Mouse (Mus musculus): Measurements from ENCODE around the gene Gpr55. TPM values are rescaled to one million over a fixed set of nuclear protein-coding genes. Genes with fewer than 3 reads are reported as not detected.
A peak's percentile ranks its signal among the peaks of the same experiment; 100 is the strongest.

Gene Gpr55
- total and polyA plus RNA-seq, 2 experiments from 2014 or later = 0.05 to 0.12 TPM

GRCm38 (mm10) chr1:85973468-85973877, 12.7 kb upstream of the Gpr55 start:
- DNase-seq (no peak), ATAC-seq (no peak)
- H3K27me3 ChIP-seq (ENCODE audit: insufficient read depth, low read length) = no peaks in the 10 kb centered on the region
- no peak for TF ChIP-seq CTCF (IDR thresholded peaks at IDR 0.05; ENCODE audit: low read depth)
- H3K9ac ChIP-seq = no peak overlapping the region
- no peak overlapping the region for H3K27ac ChIP-seq (ENCODE audit: low read depth, low read length)
- no peaks in the 10 kb centered on the region for H3K9me3 ChIP-seq (ENCODE audit: low read length)
- H3K4me1 ChIP-seq (ENCODE audit: insufficient read depth) = no peaks in the 10 kb centered on the region
- WGBS = 84% methylated on average over 2 of the region's 2 CpGs
- H3K4me2 ChIP-seq (ENCODE audit: low read depth) = no peak overlapping the region
- H3K36me3 ChIP-seq (ENCODE audit: insufficient read depth) = no peaks in the 10 kb centered on the region
- H3K4me3 ChIP-seq (ENCODE audit: low read depth, low read length) = no peak overlapping the region

GRCm38 (mm10) chr1:85972341-85972740, 11.5 kb upstream of the Gpr55 start:
- ATAC-seq (no peak), DNase-seq (no peak)
- Histone ChIP-seq H3K36me3 (ENCODE audit: insufficient read depth) (no peaks in the 10 kb centered on the region), H3K9me3 (ENCODE audit: low read length) (no peaks in the 10 kb centered on the region), H3K9ac (no peak overlapping the region), H3K4me3 (ENCODE audit: low read depth, low read length) (no peak overlapping the region), H3K27me3 (ENCODE audit: insufficient read depth, low read length) (no peaks in the 10 kb centered on the region), H3K4me1 (ENCODE audit: insufficient read depth) (no peaks in the 10 kb centered on the region), H3K4me2 (ENCODE audit: low read depth) (no peak overlapping the region), H3K27ac (ENCODE audit: low read depth, low read length) (no peak overlapping the region)
- 56% methylated on average over 3 of the region's 3 CpGs for WGBS
- no peak for TF ChIP-seq CTCF (IDR thresholded peaks at IDR 0.05; ENCODE audit: low read depth)

- DNase-seq = no peak
- no peaks in the 10 kb centered on the region for H3K27me3 ChIP-seq (ENCODE audit: insufficient read depth, low read length)
Observed at GRCm38 (mm10) chr1:85971070-85971469, 10.3 kb upstream of the Gpr55 start.

GRCm38 (mm10) chr1:85969519-85969918, 8.7 kb upstream of the Gpr55 start:
- no peak for TF ChIP-seq CTCF (IDR thresholded peaks at IDR 0.05; ENCODE audit: low read depth)
- DNase-seq = peak; percentile 70
- peak; percentile 82 for ATAC-seq
- no peak overlapping the region for H3K4me2 ChIP-seq (ENCODE audit: low read depth)
- H3K4me3 ChIP-seq (ENCODE audit: low read depth, low read length) = no peak overlapping the region
- 20% methylated on average over 1 of the region's 1 CpGs for WGBS
- H3K27ac ChIP-seq (ENCODE audit: low read depth, low read length) = peak overlapping the region; percentile 40; the same call in 1 of the 2 replicates
- H3K9me3 ChIP-seq (ENCODE audit: low read length) = no peaks in the 10 kb centered on the region
- H3K9ac ChIP-seq = no peak overlapping the region
- H3K36me3 ChIP-seq (ENCODE audit: insufficient read depth) = no peaks in the 10 kb centered on the region
- H3K4me1 ChIP-seq (ENCODE audit: insufficient read depth) = no peaks in the 10 kb centered on the region
- H3K27me3 ChIP-seq (ENCODE audit: insufficient read depth, low read length) = no peaks in the 10 kb centered on the region

More at GRCm38 (mm10) chr1:85971070-85971469, 10.3 kb upstream of the Gpr55 start:
- Histone ChIP-seq H3K9me3 (ENCODE audit: low read length) (no peaks in the 10 kb centered on the region), H3K4me3 (ENCODE audit: low read depth, low read length) (no peak overlapping the region), H3K27ac (ENCODE audit: low read depth, low read length) (no peak overlapping the region), H3K4me2 (ENCODE audit: low read depth) (no peak overlapping the region), H3K9ac (no peak overlapping the region), H3K4me1 (ENCODE audit: insufficient read depth) (no peaks in the 10 kb centered on the region), H3K36me3 (ENCODE audit: insufficient read depth) (no peaks in the 10 kb centered on the region)
- ATAC-seq = no peak
- no peak for TF ChIP-seq CTCF (IDR thresholded peaks at IDR 0.05; ENCODE audit: low read depth)
- 91% methylated on average over 3 of the region's 3 CpGs for WGBS

- no peak overlapping the region for H3K4me2 ChIP-seq (ENCODE audit: low read depth)
- WGBS = 63% methylated on average over 1 of the region's 1 CpGs
- DNase-seq = no peak
- H3K36me3 ChIP-seq (ENCODE audit: insufficient read depth) = no peaks in the 10 kb centered on the region
- H3K27ac ChIP-seq (ENCODE audit: low read depth, low read length) = peak overlapping the region; percentile 40; the same call in 1 of the 2 replicates
- H3K27me3 ChIP-seq (ENCODE audit: insufficient read depth, low read length) = no peaks in the 10 kb centered on the region
- peak; percentile 36 for ATAC-seq
- no peak overlapping the region for H3K4me3 ChIP-seq (ENCODE audit: low read depth, low read length)
- no peak overlapping the region for H3K9ac ChIP-seq
- H3K4me1 ChIP-seq (ENCODE audit: insufficient read depth) = no peaks in the 10 kb centered on the region
- TF ChIP-seq CTCF (IDR thresholded peaks at IDR 0.05; ENCODE audit: low read depth) = no peak
- no peaks in the 10 kb centered on the region for H3K9me3 ChIP-seq (ENCODE audit: low read length)
Observed at GRCm38 (mm10) chr1:85969081-85969480, 8.3 kb upstream of the Gpr55 start.

GRCm38 (mm10) chr1:85965856-85966255, 5.0 kb upstream of the Gpr55 start:
- no peaks in the 10 kb centered on the region for H3K4me1 ChIP-seq (ENCODE audit: insufficient read depth)
- DNase-seq = no peak
- no peaks in the 10 kb centered on the region for H3K9me3 ChIP-seq (ENCODE audit: low read length)
- TF ChIP-seq CTCF (IDR thresholded peaks at IDR 0.05; ENCODE audit: low read depth) = no peak
- H3K9ac ChIP-seq = no peak overlapping the region
- WGBS = 80% methylated on average over 3 of the region's 3 CpGs
- no peak overlapping the region for H3K4me2 ChIP-seq (ENCODE audit: low read depth)
- H3K4me3 ChIP-seq (ENCODE audit: low read depth, low read length) = no peak overlapping the region
- H3K27ac ChIP-seq (ENCODE audit: low read depth, low read length) = no peak overlapping the region
- no peaks in the 10 kb centered on the region for H3K36me3 ChIP-seq (ENCODE audit: insufficient read depth)
- no peaks in the 10 kb centered on the region for H3K27me3 ChIP-seq (ENCODE audit: insufficient read depth, low read length)
- ATAC-seq = no peak

GRCm38 (mm10) chr1:85962081-85962480, 1.3 kb upstream of the Gpr55 start:
- WGBS = 86% methylated on average over 3 of the region's 3 CpGs
- Histone ChIP-seq H3K27me3 (ENCODE audit: insufficient read depth, low read length) (no peaks in the 10 kb centered on the region), H3K4me3 (ENCODE audit: low read depth, low read length) (no peak overlapping the region), H3K4me2 (ENCODE audit: low read depth) (no peak overlapping the region), H3K27ac (ENCODE audit: low read depth, low read length) (no peak overlapping the region), H3K4me1 (ENCODE audit: insufficient read depth) (no peaks in the 10 kb centered on the region), H3K9me3 (ENCODE audit: low read length) (no peaks in the 10 kb centered on the region), H3K9ac (no peak overlapping the region), H3K36me3 (ENCODE audit: insufficient read depth) (no peaks in the 10 kb centered on the region)
- TF ChIP-seq CTCF (IDR thresholded peaks at IDR 0.05; ENCODE audit: low read depth) = no peak
- ATAC-seq (no peak), DNase-seq (no peak)
